Mouse (Mus musculus) limb, embryonic 10.5 days (tissue): ENCODE measurements at regions not wholly inside any gene's neighbourhood (a gene's known extent, or its start where the extent isn't known, plus 50 kb on each side); places are given as distances from the start of the nearest gene placed in this dataset.

Experiments used
- DNase-seq: peaks from one replicate; pipeline ENCODE4 v3.0.0-alpha.2; 2017; ENCODE audit warnings: low spot score
- H3K27ac ChIP-seq: fragments of 300-500 bp; sonication (generic); 2 replicates; pipeline ENCODE4 v1.5.1; 2016; ENCODE audit warnings: mild to moderate bottlenecking
- H3K27me3 ChIP-seq: fragments of 300-500 bp; sonication (generic); 2 replicates; pipeline ENCODE4 v1.6.1; 2016; ENCODE audit warnings: low read depth, mild to moderate bottlenecking; ENCODE audit not compliant: poor library complexity, severe bottlenecking
- H3K36me3 ChIP-seq: fragments of 300-500 bp; sonication (generic); 2 replicates; pipeline ENCODE4 v1.6.1; 2016; ENCODE audit warnings: mild to moderate bottlenecking, moderate library complexity
- H3K4me1 ChIP-seq: fragments of 300-500 bp; sonication (generic); 2 replicates; pipeline ENCODE4 v1.6.1; 2016
- H3K4me3 ChIP-seq: fragments of 300-500 bp; sonication (generic); 2 replicates; pipeline ENCODE4 v1.5.1; 2016; ENCODE audit warnings: mild to moderate bottlenecking, moderate library complexity
- H3K9me3 ChIP-seq: fragments of 300-500 bp; sonication (generic); replicated peaks from 2 replicates; pipeline ENCODE4 v1.6.1; 2016; ENCODE audit warnings: mild to moderate bottlenecking
- WGBS: fragments of 180-500 bp; shearing (Covaris S2); methylation state at CpG from one replicate; pipeline ENCODE4 v1.1.7; 2016; 5-methylcytosine and 5-hydroxymethylcytosine counted together

DNA sequence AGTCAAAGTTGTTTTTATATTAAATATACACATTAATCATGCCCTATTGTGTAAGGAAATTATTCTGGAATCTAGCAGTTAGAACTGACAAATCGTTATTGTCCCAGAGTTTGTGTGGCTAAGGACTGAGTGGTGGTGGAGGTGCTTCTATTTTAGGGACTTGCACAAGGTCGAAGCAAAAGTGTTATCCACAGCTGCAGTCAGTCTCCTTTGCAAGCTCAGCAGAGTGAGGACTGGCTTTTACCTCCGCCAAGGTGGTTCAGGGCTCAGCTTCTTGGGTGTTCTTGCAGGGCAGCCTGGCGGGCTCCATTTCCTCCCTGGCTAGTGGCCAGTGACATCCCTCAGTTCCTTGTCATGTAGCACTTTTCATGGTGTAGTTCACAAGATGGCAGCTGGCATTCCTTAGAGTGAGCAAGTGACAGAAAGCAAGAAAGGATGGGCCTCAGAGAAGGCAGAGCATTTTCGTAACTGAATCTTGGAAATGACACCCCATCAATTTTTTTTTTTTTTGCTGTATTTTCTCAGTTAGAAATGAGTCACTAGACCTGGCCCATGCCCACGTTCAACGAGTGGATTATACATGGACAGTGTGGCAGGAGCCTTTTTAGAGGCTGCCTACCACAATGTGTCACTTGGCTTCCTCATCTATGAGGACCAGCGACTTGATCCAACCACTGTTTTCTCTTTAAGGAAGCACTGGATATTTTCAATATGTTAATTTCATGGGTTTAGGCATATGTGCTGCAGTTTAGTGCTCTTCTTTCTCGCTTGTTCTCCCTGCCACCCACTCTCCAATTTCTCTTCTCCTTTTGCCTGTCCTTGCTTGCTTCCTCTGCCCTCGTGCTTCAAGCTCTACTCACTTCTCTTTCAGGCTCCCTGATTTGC is 129.1 kb upstream of the Zeb2 start:
- 88% methylated on average over 10 of the region's 10 CpGs for WGBS
- Histone ChIP-seq H3K4me3 (no peak overlapping the region), H3K9me3 (no peaks in the 10 kb centered on the region), H3K27ac (no peak overlapping the region), H3K36me3 (no peaks in the 10 kb centered on the region), H3K27me3 (0 out of 2 replicates have a peak, but pooled peaks cover 5% of the 10 kb centered on the region), H3K4me1 (no peaks in the 10 kb centered on the region)
- no peak for DNase-seq

- 0 out of 2 replicates have a peak, but pooled peaks cover 5% of the 10 kb centered on the region for H3K27me3 ChIP-seq
- no peak overlapping the region for H3K4me3 ChIP-seq
- H3K36me3 ChIP-seq: no peaks in the 10 kb centered on the region
- 96% methylated on average over 1 of the region's 1 CpGs for WGBS
- H3K9me3 ChIP-seq: no peaks in the 10 kb centered on the region
- no peak overlapping the region for H3K27ac ChIP-seq
- no peaks in the 10 kb centered on the region for H3K4me1 ChIP-seq
- no peak for DNase-seq
Observed at GRCm38 (mm10) chr2:45245506-45245905, 128.3 kb upstream of the Zeb2 start.

DNA sequence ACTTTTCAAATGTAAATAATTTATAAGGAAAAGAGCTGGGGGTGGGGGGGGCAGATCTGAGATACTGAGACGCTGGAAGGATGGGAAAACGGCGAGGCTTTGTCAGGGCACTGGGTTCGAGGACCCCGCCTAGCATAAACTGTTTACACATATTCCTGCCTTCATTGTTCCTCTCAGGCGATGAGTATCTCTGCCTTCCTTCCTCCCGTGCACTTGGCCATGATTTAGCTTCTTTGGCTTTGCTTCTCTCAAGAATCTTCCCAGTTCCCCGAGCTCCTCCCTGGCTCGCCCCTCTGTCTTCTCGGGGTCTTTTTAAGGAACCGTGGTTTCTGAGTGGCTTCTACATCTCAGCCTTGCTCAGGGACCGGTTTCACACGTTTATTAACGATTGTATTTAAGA is 127.3 kb upstream of the Zeb2 start:
- Histone ChIP-seq H3K4me1 (peaks cover 6% of the 10 kb centered on the region; the same call in 1 of the 2 replicates), H3K36me3 (no peaks in the 10 kb centered on the region), H3K27ac (no peak overlapping the region), H3K4me3 (no peak overlapping the region), H3K9me3 (no peaks in the 10 kb centered on the region), H3K27me3 (0 out of 2 replicates have a peak, but pooled peaks cover 6% of the 10 kb centered on the region)
- DNase-seq: no peak
- 89% methylated on average over 14 of the region's 14 CpGs for WGBS

DNA sequence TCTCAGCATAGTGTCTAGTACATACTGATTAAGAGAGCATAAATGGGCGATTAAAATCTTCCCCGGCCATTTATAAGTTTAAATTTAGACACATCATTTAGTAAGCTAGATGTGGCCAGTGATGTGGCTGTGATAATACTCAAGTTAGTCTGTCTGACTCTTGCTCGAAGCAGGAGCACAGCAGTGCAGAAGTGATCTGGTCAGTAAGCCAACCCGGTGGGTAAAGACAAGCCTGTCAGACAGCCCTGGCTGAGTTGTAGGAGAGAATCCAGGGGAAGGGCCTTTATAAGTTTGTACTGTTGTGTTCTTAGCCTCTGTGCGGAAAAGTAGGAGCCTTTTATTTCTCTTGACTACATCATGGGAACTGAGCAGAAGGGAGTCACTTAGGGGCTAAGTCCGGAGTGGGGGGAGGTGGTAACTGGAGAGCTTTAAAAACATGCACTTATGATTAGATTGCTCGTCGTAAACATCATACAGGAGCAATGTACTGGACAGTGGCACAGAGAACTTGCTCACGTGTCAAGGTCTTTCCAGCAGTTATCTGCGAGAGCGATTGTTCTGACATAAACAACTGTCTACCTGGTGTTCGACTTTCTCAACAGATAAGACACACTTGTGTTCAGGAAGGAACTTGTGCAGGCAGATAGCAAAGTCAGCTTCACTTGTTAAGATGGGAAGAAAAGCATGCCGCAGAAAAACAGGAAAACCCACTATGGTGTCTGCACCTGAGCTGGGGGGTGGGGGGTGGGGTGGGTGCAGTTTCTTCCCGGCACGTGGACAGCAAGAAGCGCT is 122.5 kb upstream of the Zeb2 start:
- H3K27me3 ChIP-seq: peaks cover 27% of the 10 kb centered on the region
- WGBS: 81% methylated on average over 16 of the region's 16 CpGs
- H3K36me3 ChIP-seq: no peaks in the 10 kb centered on the region
- no peak overlapping the region for H3K27ac ChIP-seq
- no peak for DNase-seq
- no peak overlapping the region for H3K4me3 ChIP-seq
- H3K9me3 ChIP-seq: no peaks in the 10 kb centered on the region
- peaks cover 7% of the 10 kb centered on the region; the same call in 1 of the 2 replicates for H3K4me1 ChIP-seq

DNA sequence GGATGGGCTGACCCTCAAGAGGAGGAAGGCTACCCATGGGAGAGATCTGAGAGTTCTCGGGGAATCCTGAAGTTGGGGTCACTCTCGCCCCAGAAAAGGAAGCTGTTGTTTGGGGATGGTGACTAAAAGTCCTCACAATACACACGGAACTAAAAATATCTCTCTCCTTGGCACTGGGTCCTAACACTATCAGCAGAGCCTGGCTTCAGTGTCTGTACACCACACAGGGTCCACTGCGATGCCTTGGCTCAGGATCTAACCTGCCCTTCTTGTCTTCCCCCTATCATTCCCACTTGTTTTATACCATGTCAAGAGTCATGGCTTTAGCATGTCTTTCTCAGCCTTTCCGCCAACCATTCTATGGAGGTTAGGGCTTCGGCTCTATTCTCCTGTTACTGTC is 121.8 kb upstream of the Zeb2 start:
- no peak overlapping the region for H3K27ac ChIP-seq
- no peak overlapping the region for H3K4me3 ChIP-seq
- peaks cover 7% of the 10 kb centered on the region; the same call in 1 of the 2 replicates for H3K4me1 ChIP-seq
- 93% methylated on average over 6 of the region's 6 CpGs for WGBS
- H3K36me3 ChIP-seq: no peaks in the 10 kb centered on the region
- no peaks in the 10 kb centered on the region for H3K9me3 ChIP-seq
- H3K27me3 ChIP-seq: peaks cover 33% of the 10 kb centered on the region
- DNase-seq: no peak

DNA sequence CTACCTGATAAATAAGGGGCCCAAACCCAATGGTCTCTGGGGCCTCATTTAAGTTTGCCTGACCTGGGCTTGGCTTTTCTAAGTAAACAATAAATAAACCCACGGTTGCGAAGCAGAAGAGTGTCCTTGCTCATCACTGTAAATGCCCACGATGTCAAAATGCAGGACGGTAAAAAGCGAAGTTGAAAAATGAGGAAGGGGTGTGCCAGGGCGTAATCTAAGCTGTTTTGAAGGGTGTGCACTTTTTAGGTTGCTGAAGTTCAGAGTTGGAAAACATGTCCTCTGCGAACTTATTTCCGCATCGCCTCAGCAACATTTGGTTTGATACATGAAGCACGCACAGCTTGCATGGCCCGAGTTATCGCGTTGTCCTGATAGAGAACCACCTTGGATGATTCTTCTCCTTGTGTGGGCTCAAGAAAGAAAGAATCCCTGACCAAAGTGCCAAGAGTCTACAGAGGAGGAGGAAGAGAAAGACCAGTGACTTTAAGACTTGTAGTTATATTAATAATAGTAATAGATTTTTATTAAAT is 119.0 kb upstream of the Zeb2 start:
- Histone ChIP-seq H3K27ac (no peak overlapping the region), H3K36me3 (no peaks in the 10 kb centered on the region), H3K4me1 (peaks cover 7% of the 10 kb centered on the region; the same call in 1 of the 2 replicates), H3K4me3 (no peak overlapping the region), H3K27me3 (peaks cover 54% of the 10 kb centered on the region), H3K9me3 (no peaks in the 10 kb centered on the region)
- 95% methylated on average over 13 of the region's 13 CpGs for WGBS
- DNase-seq: no peak

DNA sequence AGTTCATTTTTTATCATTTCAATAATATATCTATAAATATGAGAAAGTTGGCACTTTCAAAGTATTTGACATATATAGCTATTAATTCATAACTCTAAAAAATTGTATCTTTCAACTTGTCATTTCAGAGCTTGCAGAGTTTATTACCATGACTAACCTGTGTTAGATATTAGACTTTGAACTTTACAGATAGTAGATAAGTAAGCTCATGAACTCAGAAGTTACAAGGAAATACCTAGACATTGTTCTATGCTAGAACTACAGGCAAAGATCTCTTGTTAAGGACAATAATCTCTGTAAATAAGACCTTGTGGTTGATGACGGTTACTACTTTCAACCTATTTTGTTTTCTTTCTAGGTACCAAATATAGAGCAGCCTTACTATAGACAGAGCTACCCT is 117.0 kb upstream of the Zeb2 start:
- DNase-seq: no peak
- no peaks in the 10 kb centered on the region for H3K36me3 ChIP-seq
- H3K27ac ChIP-seq: no peak overlapping the region
- 100% methylated on average over 1 of the region's 1 CpGs for WGBS
- no peak overlapping the region for H3K4me3 ChIP-seq
- H3K27me3 ChIP-seq: peaks cover 61% of the 10 kb centered on the region
- no peaks in the 10 kb centered on the region for H3K9me3 ChIP-seq
- peaks cover 4% of the 10 kb centered on the region; the same call in 1 of the 2 replicates for H3K4me1 ChIP-seq

DNA sequence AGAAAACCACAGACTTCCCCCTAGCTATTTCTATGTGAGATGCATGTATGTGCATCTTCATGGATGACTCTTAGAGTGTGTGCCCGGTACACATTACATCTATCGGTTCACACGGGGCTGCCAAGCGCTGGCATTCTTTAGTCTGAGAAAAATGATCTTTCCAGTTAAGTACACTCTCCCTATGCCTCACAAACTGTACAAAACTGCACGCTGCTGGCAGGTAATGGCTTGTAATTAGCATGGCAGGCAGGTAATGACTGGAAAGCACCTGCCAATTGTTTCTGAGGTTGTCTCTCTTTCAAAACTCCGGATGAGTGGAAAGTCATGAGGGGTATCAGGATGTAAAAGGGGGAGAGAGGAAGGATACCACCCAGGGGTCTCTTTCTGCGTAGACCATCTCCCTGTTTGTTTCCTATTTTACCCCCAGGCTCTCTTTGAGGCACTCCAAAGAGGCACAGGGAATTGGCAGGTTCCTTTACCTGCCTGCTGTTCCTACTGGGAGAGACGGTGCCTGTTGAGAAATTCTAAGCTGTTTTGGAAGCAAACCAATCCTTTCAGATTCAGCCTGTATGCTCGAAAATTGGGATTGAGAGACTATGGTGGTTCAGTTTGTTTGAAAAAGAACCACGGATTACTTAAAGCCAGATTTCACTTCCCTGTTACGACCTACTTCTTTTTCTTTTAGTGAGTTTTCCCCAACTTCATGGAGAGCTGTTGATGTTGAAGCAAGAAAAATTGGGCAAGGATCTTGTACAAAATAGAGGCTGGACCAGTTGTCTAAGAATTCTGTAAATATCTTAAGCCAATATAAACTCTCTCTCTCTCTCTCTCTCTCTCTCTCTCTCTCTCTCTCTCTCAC is 113.4 kb upstream of the Zeb2 start:
- Histone ChIP-seq H3K9me3 (no peaks in the 10 kb centered on the region), H3K27me3 (peaks cover 46% of the 10 kb centered on the region), H3K36me3 (no peaks in the 10 kb centered on the region), H3K4me3 (no peak overlapping the region), H3K27ac (no peak overlapping the region), H3K4me1 (peaks cover 37% of the 10 kb centered on the region)
- 74% methylated on average over 11 of the region's 11 CpGs for WGBS
- DNase-seq: no peak

- WGBS: 80% methylated on average over 6 of the region's 6 CpGs
- DNase-seq: no peak
Observed at GRCm38 (mm10) chr2:45229501-45229900, 112.3 kb upstream of the Zeb2 start.

GRCm38 (mm10) chr2:45227276-45227944 is 110.2 kb upstream of the Zeb2 start:
- WGBS: 8% methylated on average over 14 of the region's 14 CpGs
- Histone ChIP-seq H3K4me1 (peaks cover 46% of the 10 kb centered on the region), H3K27me3 (peaks cover 40% of the 10 kb centered on the region), H3K9me3 (no peaks in the 10 kb centered on the region), H3K36me3 (no peaks in the 10 kb centered on the region), H3K27ac (no peak overlapping the region), H3K4me3 (no peak overlapping the region)
- DNase-seq: peak; percentile 69

More at GRCm38 (mm10) chr2:45229501-45229900, 112.3 kb upstream of the Zeb2 start:
- H3K4me3 ChIP-seq: no peak overlapping the region
- peaks cover 44% of the 10 kb centered on the region for H3K4me1 ChIP-seq
- no peak overlapping the region for H3K27ac ChIP-seq
- peaks cover 42% of the 10 kb centered on the region for H3K27me3 ChIP-seq
- H3K36me3 ChIP-seq: no peaks in the 10 kb centered on the region
- H3K9me3 ChIP-seq: no peaks in the 10 kb centered on the region

DNA sequence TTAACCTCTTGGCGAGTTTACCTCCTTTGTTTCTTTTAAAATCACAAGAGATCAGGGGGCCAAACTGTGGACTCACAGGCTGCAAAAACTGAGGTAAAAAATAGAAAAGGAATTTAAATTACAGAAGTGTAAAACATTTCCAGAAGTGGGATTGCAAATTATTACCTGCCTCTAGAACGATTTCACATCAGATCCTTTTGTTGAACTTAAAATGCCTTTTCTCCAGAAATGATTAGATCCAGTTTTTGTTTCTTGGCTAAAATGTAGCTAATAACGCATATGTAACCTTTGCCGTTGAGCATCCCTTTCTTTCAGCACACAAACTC is 108.8 kb upstream of the Zeb2 start:
- 59% methylated on average over 4 of the region's 4 CpGs for WGBS
- no peak overlapping the region for H3K27ac ChIP-seq
- peaks cover 55% of the 10 kb centered on the region for H3K4me1 ChIP-seq

More for the DNA sequence above, 108.8 kb upstream of the Zeb2 start:
- Histone ChIP-seq H3K36me3 (no peaks in the 10 kb centered on the region), H3K27me3 (peaks cover 26% of the 10 kb centered on the region), H3K9me3 (no peaks in the 10 kb centered on the region), H3K4me3 (no peak overlapping the region)
- no peak for DNase-seq
